Mouse (Mus musculus): ENCODE results near the gene Tsg101. TPM values are rescaled to one million over a fixed set of nuclear protein-coding genes. Genes with fewer than 3 reads are reported as not detected.

Tsg101 gene
- total RNA-seq, 4 experiments from 2014 or later, result 50.3 to 64.8 (median 57.9) TPM

Other genes with a start within 250 kb of the Tsg101 start
- gene Tph1, start 247.4 kb downstream of the Tsg101 start, total RNA-seq (2022), result under 1 TPM; 0.29 to 0.85 (median 0.39) TPM
- gene Saal1, start 209.3 kb downstream of the Tsg101 start, total RNA-seq (2022), result 1 to 10 TPM; 2.5 to 3.7 (median 3.4) TPM
- not detected for gene Saa3, start 204.3 kb downstream of the Tsg101 start, total RNA-seq (2022)
- not detected for gene Saa4, start 187.4 kb downstream of the Tsg101 start, total RNA-seq (2022)
- not detected for gene Saa1, start 177.0 kb downstream of the Tsg101 start, total RNA-seq (2022)
- not detected for gene Saa2, start 168.2 kb downstream of the Tsg101 start, total RNA-seq (2022)
- gene Hps5, start 123.9 kb downstream of the Tsg101 start, total RNA-seq (2022), result 10 to 100 TPM; 12.2 to 17.4 (median 14.0) TPM
- gene Gtf2h1, start 123.9 kb downstream of the Tsg101 start, total RNA-seq (2022), result 10 to 100 TPM; 14.7 to 18.4 (median 16.6) TPM
- 1,000 to 10,000 TPM; 2,911 to 3,222 (median 3,007) TPM for gene Ldha, start 78.5 kb downstream of the Tsg101 start, total RNA-seq (2022)
- not detected for gene Ldhc, start 58.8 kb downstream of the Tsg101 start, total RNA-seq (2022)
- 10 to 100 TPM; 10.8 to 18.9 (median 12.1) TPM for gene Uevld, start 38.6 kb upstream of the Tsg101 start, total RNA-seq (2022)
- gene Gm9999, start 63.6 kb upstream of the Tsg101 start, total RNA-seq (2022), result not detected
- gene Spty2d1, start 88.4 kb upstream of the Tsg101 start, total RNA-seq (2022), result 1 to 10 TPM; 3.6 to 4.8 (median 4.3) TPM
- 1 to 10 TPM; 4.1 to 7.5 (median 5.0) TPM for gene Tmem86a, start 130.6 kb upstream of the Tsg101 start, total RNA-seq (2022)
- not detected for gene Ptpn5, start 213.7 kb upstream of the Tsg101 start, total RNA-seq (2022)